Mouse (Mus musculus) neural tube, embryonic 14.5 days (tissue): ENCODE results near the gene Kif9. TPM values are rescaled to one million over a fixed set of nuclear protein-coding genes. Genes with fewer than 3 reads are reported as not detected.

ENCODE experiments used
- polyA plus RNA-seq: library from polyadenylated mRNA; unstranded; fragments of >200 nt; fragmentation: Nextera tagmentation; extraction: Ambion mirVana; gene quantifications from 2 replicates; pipeline ENCODE4 v1.2.1, GENCODE M21; 2014

Gene Kif9
- polyA plus RNA-seq, 1 experiment from 2014 or later: 3.5 TPM

Other genes with a start within 250 kb of the Kif9 start
- gene Cspg5, start 233.2 kb upstream of the Kif9 start, polyA plus RNA-seq: 90.1 and 120 TPM in 2 replicates
- 41.0 and 41.6 TPM in 2 replicates for gene Elp6, start 171.8 kb upstream of the Kif9 start, polyA plus RNA-seq
- gene Scap, start 143.7 kb upstream of the Kif9 start, polyA plus RNA-seq: 49.0 and 49.8 TPM in 2 replicates
- 25.3 TPM in 2 replicates for gene Ptpn23, start 68.7 kb upstream of the Kif9 start, polyA plus RNA-seq
- 0.23 and 1.6 TPM in 2 replicates for gene Ngp, start 57.2 kb upstream of the Kif9 start, polyA plus RNA-seq
- 24.1 and 24.3 TPM in 2 replicates for gene Klhl18, start 264 bp upstream of the Kif9 start, polyA plus RNA-seq
- gene Setd2, start 55.6 kb downstream of the Kif9 start, polyA plus RNA-seq: 56.6 and 61.2 TPM in 2 replicates
- 14.1 and 21.4 TPM in 2 replicates for gene Nradd, start 147.5 kb downstream of the Kif9 start, polyA plus RNA-seq
- gene Nbeal2, start 177.2 kb downstream of the Kif9 start, polyA plus RNA-seq: 4.8 and 5.0 TPM in 2 replicates
- 101 and 112 TPM in 2 replicates for gene Ccdc12, start 179.5 kb downstream of the Kif9 start, polyA plus RNA-seq